Mouse (Mus musculus) midbrain, embryonic 10.5 days (tissue): ENCODE data around the gene Dlx6. TPM values are rescaled to one million over a fixed set of nuclear protein-coding genes. Genes with fewer than 3 reads are reported as not detected.

Experiments
- DNase-seq: peaks from one replicate; pipeline ENCODE4 v3.0.0-alpha.2; 2017; ENCODE audit warnings: low spot score
- H3K27ac ChIP-seq: fragments of 300-500 bp; sonication (generic); replicated peaks from 2 replicates; pipeline ENCODE4 v1.5.1; 2016; ENCODE audit warnings: mild to moderate bottlenecking
- H3K27me3 ChIP-seq: fragments of 300-500 bp; sonication (generic); 2 replicates; pipeline ENCODE4 v1.6.1; 2016; ENCODE audit warnings: low read depth, mild to moderate bottlenecking; ENCODE audit not compliant: poor library complexity, severe bottlenecking
- H3K36me3 ChIP-seq: fragments of 300-500 bp; sonication (generic); 2 replicates; pipeline ENCODE4 v1.6.1; 2016; ENCODE audit warnings: mild to moderate bottlenecking, moderate library complexity
- H3K4me1 ChIP-seq: fragments of 300-500 bp; sonication (generic); 2 replicates; pipeline ENCODE4 v1.6.1; 2016
- H3K4me3 ChIP-seq: fragments of 300-500 bp; sonication (generic); 2 replicates; pipeline ENCODE4 v1.5.1; 2016; ENCODE audit warnings: mild to moderate bottlenecking, moderate library complexity
- H3K9me3 ChIP-seq: fragments of 300-500 bp; sonication (generic); replicated peaks from 2 replicates; pipeline ENCODE4 v1.6.1; 2016; ENCODE audit warnings: mild to moderate bottlenecking
- WGBS: fragments of 180-500 bp; shearing (Covaris S2); methylation state at CpG from one replicate; pipeline ENCODE4 v1.1.7; 2016; 5-methylcytosine and 5-hydroxymethylcytosine counted together
- polyA plus RNA-seq: library from polyadenylated mRNA; unstranded; fragments of >200 nt; fragmentation: Nextera tagmentation; extraction: Ambion mirVana; gene quantifications from 2 replicates; pipeline ENCODE4 v1.2.1, GENCODE M21; 2016

The Dlx6 gene
- polyA plus RNA-seq, 1 experiment from 2014 or later = 0.48 TPM

DNA sequence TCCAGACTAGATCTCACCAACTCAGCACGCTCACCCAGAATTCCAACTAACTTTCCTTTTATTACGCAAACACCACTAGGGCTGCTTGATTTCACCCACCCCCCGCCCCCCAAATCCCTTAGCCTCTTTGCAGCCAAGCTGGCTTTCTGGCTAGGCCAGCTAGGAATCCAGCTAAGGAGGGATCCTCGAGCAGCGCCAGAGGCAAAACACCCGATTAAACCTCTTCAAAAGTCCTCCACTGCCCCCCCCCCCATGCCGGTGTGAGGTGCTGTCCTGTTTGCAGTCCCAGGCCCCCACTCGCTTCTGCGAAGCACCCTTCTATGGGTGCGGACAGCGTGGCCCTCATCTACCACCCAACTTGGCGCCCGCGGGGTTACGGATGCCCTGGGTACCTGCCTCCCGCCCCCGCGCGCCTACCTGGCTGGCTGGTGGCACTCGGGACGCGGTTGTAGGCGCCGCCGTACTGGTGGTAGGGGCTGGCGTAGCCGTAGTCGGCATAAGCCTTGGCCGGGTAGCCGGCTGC is 18.0 kb downstream of the Dlx6 start:
- no peak for DNase-seq

DNA sequence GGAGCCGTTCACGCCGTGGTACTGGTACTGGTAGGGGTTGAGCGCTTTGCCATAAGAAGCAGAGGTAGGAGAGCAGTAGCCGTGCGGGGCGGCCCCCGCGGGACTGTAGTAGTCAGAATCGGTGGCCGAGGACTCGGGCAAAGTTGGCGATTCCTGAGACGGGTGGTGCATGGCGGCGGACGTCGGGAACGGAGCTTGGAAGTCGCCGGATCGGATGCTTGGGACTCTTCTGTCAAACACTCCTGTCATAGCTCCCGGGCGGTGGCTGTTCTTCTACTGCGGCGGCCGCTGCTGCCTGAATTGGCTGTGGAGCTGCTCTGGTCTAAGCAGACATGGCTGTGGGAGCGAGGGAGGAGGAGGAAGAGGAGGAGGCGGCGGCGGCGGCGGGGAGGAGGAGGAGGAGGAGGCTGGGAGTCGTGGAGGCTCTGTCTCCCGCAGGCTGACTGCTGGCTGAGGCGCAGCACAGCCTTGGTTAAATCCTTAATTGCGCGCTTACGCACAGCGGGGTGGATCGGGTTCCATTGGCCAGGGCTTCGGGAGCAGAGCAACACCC is 18.6 kb downstream of the Dlx6 start, which contains the start of gene Dlx5:
Gene Dlx5 (minus strand): TSS at position 448 of the 553 bp plus-strand sequence.
- Histone ChIP-seq H3K4me1 (peaks cover 43% of the 10 kb centered on the region), H3K27ac (0 out of 2 replicates have a peak within 1 kb of the TSS, but pooled peaks have one; percentile 42), H3K27me3 (peaks cover 84% of the 10 kb centered on the region)

More for the DNA sequence above, 18.0 kb downstream of the Dlx6 start:
- Histone ChIP-seq H3K36me3 (no peaks in the 10 kb centered on the region), H3K4me3 (peak overlapping the region; percentile 54), H3K9me3 (no peaks in the 10 kb centered on the region), H3K4me1 (peaks cover 43% of the 10 kb centered on the region), H3K27ac (no peak overlapping the region), H3K27me3 (peaks cover 89% of the 10 kb centered on the region)
- WGBS = under 1% methylated on average over 30 of the region's 30 CpGs

GRCm38 (mm10) chr6:6882266-6882797 is 19.2 kb downstream of the Dlx6 start:
- DNase-seq = peak; percentile 16
- H3K27me3 ChIP-seq = peaks cover 78% of the 10 kb centered on the region
- H3K36me3 ChIP-seq = no peaks in the 10 kb centered on the region
- H3K9me3 ChIP-seq = no peaks in the 10 kb centered on the region
- WGBS = 3% methylated on average over 10 of the region's 11 CpGs
- H3K4me1 ChIP-seq = peaks cover 43% of the 10 kb centered on the region
- no peak overlapping the region for H3K27ac ChIP-seq
- peak overlapping the region; percentile 54 for H3K4me3 ChIP-seq

More for the DNA sequence above, 18.6 kb downstream of the Dlx6 start, which contains the start of gene Dlx5:
- Histone ChIP-seq H3K4me3 (peak within 1 kb of the TSS; percentile 54), H3K9me3 (no peaks in the 10 kb centered on the region), H3K36me3 (no peaks in the 10 kb centered on the region)
- WGBS = under 1% methylated on average over 40 of the region's 42 CpGs
- DNase-seq = peak; percentile 74

DNA sequence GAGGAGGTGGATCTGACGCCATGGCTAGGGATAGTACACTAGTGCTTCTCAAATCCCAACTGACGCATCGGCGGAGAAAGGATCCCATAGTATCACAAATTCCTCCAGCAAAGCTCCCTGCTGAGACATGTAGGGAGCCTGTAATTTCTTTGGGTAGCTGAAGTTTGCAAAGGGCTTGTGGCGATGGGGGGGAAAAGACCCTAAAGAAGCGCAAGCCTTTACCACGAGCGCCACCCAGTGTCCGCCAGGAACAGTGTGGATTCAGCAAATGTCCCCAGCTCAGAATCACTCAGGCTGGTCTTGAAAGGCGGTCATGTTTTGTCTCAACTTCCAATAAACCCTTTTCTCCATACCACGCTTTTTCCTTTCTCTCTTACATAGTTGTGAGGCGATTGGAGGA is 21.8 kb downstream of the Dlx6 start:
- peak; percentile 74 for DNase-seq
- Histone ChIP-seq H3K27me3 (peaks cover 52% of the 10 kb centered on the region), H3K9me3 (no peaks in the 10 kb centered on the region), H3K4me3 (no peak overlapping the region), H3K27ac (no peak overlapping the region), H3K36me3 (no peaks in the 10 kb centered on the region), H3K4me1 (peaks cover 27% of the 10 kb centered on the region)
- 2% methylated on average over 12 of the region's 12 CpGs for WGBS

DNA sequence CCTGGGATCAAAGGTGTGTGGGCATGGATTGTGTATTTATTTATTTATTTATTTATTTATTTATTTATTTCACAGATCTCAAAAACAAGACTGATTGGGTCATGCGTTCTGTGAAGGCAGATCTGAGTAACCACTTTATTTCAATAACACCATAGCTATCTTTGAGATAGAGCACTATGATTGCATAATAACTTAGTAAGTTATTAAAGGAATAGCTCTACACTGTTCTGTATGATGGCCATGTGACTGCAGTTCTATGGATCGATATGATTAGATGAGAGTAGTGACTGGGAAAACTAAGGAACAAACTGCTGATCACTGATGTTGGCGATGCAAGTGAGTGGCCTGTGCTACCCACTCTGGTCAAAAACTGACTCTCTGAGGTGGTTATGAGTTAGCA is 23.1 kb downstream of the Dlx6 start:
- Histone ChIP-seq H3K27ac (no peak overlapping the region), H3K4me3 (no peak overlapping the region), H3K27me3 (peaks cover 39% of the 10 kb centered on the region), H3K4me1 (peaks cover 16% of the 10 kb centered on the region), H3K9me3 (no peaks in the 10 kb centered on the region), H3K36me3 (no peaks in the 10 kb centered on the region)
- WGBS = 93% methylated on average over 3 of the region's 3 CpGs
- no peak for DNase-seq

DNA sequence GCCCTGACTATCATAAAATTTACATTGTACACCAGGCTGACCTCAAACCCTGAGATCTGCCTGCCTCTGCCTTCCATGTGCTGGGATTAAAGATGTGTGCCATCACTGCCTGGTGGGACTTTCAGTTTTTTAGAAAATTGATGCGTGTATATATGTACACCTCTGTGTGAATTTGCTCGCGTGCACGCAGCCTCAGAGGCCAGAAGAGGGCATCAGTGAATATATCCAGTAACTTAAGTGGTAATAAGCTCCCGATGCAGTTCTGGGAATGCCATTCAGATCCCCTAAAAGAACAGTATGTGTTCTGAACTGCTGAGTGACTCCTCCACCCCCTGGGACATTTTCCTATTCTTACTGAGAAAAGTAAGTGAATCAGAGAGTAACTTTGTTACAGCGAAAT is 26.9 kb downstream of the Dlx6 start:
- Histone ChIP-seq H3K9me3 (no peaks in the 10 kb centered on the region), H3K27ac (no peak overlapping the region)
- WGBS = 72% methylated on average over 6 of the region's 6 CpGs

GRCm38 (mm10) chr6:6909586-6909985 is 46.5 kb downstream of the Dlx6 start:
- no peaks in the 10 kb centered on the region for H3K36me3 ChIP-seq
- no peak for DNase-seq
- no peaks in the 10 kb centered on the region for H3K4me1 ChIP-seq
- no peaks in the 10 kb centered on the region for H3K9me3 ChIP-seq
- H3K27ac ChIP-seq = no peak overlapping the region
- H3K4me3 ChIP-seq = no peak overlapping the region
- no peaks in the 10 kb centered on the region for H3K27me3 ChIP-seq
- 90% methylated on average over 8 of the region's 8 CpGs for WGBS

More for the DNA sequence above, 26.9 kb downstream of the Dlx6 start:
- Histone ChIP-seq H3K27me3 (peaks cover under 1% of the 10 kb centered on the region; the same call in 1 of the 2 replicates), H3K4me1 (no peaks in the 10 kb centered on the region), H3K36me3 (no peaks in the 10 kb centered on the region), H3K4me3 (no peak overlapping the region)
- no peak for DNase-seq

DNA sequence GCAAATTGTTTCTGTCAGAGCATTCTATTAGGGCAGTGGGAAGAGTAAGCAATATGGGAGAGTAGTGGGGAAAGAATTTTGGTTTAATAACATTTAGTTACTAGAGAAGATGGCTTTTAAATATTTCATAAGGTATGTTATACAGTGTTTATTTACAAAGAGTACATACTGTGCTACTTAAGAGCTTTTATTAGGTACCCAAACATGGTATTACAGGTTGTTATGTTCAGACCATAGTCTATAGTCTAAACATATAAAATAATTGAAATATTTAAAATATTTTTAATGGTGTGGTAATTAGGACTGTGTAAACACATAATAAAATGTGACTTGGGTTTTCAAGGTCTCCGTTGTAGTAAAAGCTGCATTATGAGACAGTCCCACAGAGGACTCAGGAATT is 51.2 kb downstream of the Dlx6 start:
- DNase-seq = no peak
- Histone ChIP-seq H3K36me3 (no peaks in the 10 kb centered on the region), H3K27me3 (no peaks in the 10 kb centered on the region), H3K4me1 (no peaks in the 10 kb centered on the region), H3K9me3 (no peaks in the 10 kb centered on the region), H3K27ac (no peak overlapping the region), H3K4me3 (no peak overlapping the region)
- WGBS = 93% methylated on average over 1 of the region's 1 CpGs

DNA sequence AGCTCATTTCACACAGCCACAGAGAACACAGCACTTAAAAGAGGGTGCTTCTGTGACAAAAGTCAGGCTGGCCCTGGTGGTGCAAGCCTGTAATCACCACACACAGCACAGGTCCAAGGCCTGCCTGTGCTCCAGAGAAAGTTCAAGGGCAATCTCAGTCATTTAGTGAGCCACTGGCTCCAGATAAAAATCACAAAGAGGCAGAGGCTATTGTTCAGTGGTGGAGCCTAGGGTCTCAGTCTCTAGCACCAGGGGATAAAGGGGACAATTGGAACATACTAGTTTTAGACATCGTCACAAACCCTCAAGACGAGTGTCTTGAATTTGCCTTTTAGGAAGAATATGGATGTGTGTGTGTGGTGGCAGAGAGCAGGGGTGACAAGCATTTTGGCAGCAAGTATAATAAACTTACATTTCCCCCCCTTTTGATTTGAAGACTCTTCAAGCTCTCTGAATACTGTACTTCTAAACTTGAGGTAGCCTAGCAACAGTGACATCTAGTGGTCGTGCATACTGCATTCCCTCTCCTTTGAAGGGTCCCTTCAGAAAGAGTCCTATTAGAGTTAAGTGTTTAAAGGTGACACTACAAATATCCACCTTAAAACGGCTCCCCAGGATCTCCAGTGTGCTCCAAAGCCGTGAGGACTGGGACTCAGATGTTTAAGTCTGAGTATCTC is 51.9 kb downstream of the Dlx6 start:
- H3K9me3 ChIP-seq = no peaks in the 10 kb centered on the region
- no peak overlapping the region for H3K4me3 ChIP-seq
- H3K36me3 ChIP-seq = no peaks in the 10 kb centered on the region
- no peak overlapping the region for H3K27ac ChIP-seq
- no peaks in the 10 kb centered on the region for H3K27me3 ChIP-seq
- DNase-seq = peak; percentile 25
- WGBS = 41% methylated on average over 5 of the region's 5 CpGs
- H3K4me1 ChIP-seq = no peaks in the 10 kb centered on the region

DNA sequence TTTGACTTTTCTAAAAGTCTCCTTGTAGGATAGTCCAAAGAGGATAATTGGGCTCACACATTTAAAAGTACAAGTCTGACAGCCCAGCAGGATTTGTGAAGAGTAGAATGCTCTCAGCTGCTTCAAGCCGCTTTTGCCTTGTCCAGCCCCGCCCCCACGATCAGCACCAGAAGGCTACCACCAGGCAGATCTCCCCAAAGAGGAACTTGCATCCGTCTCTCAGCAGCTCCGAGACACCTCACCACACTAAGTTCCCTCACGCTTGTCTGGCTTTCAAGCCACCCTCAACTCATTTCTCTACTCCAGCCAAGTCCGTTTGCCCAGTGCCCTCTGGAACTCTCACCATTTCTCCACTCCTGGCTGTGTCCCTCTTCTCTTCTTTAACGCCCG is 52.4 kb downstream of the Dlx6 start:
- WGBS = 54% methylated on average over 9 of the region's 9 CpGs
- Histone ChIP-seq H3K36me3 (no peaks in the 10 kb centered on the region), H3K4me3 (no peak overlapping the region), H3K27me3 (no peaks in the 10 kb centered on the region), H3K9me3 (no peaks in the 10 kb centered on the region), H3K27ac (no peak overlapping the region), H3K4me1 (no peaks in the 10 kb centered on the region)
- no peak for DNase-seq

- no peaks in the 10 kb centered on the region for H3K27me3 ChIP-seq
- H3K27ac ChIP-seq = no peak overlapping the region
- no peak overlapping the region for H3K4me3 ChIP-seq
- DNase-seq = no peak
- H3K4me1 ChIP-seq = no peaks in the 10 kb centered on the region
- H3K36me3 ChIP-seq = no peaks in the 10 kb centered on the region
- 92% methylated on average over 4 of the region's 4 CpGs for WGBS
- no peaks in the 10 kb centered on the region for H3K9me3 ChIP-seq
These were observed 54.2 kb downstream of the Dlx6 start for GRCm38 (mm10) chr6:6917334-6917733.
